Mouse (Mus musculus) T-helper 2 cell (primary cell): Measurements from ENCODE around the gene Fancd2os.

Source experiments
- in situ Hi-C: fragments of 300-600 bp; cut with MboI, MseI; formaldehyde crosslinking; loops from one replicate; pipeline ENCODE4 v1.15.1; 2025; ENCODE audit warnings: high pct_unique_total_duplicates

The Fancd2os gene

DNA sequence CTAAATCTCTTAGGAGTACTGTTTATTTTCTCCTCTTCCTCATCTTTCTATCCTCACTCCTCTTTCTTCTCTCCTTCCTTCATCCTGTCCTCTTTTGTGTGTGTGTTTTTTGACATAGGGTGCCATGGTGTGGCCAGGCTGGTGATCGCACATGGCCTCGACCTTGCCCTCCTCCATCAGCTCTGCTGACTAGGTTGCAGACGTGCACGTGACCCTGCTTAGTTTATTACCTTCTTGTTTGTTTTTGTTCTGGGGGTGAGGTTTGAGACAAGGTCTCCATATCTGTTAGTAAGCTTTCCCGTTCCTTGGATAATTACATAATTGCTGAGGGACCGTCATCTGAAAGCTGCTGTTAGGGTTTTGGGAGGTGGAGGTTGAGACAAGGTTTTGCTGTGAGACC, 8.4 kb upstream of the Fancd2os start:
- in situ Hi-C loops, result loop anchor here (25.0 kb wide), 1 partner anchor 1303 kb away; no protein-coding TSS in a partner anchor

DNA sequence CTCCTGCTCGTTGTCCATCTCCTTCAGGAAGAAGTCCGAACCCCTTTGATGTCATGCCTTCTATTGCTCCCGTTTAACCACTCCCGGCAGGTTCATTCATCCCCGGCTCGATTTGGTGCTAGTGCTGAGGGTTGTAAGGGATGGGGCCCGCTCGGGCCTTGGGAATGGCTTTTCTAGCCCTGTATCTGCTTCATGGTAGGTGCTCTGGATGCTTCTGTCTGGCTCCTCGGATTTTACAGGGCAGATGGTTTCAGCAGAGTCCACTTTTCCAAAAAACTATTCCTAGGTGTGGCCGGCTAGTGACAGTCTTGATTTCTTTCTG, 4.7 kb upstream of the Fancd2os start:
- in situ Hi-C loops, result loop anchor here (25.0 kb wide), 1 partner anchor 1307 kb away; no protein-coding TSS in a partner anchor

DNA sequence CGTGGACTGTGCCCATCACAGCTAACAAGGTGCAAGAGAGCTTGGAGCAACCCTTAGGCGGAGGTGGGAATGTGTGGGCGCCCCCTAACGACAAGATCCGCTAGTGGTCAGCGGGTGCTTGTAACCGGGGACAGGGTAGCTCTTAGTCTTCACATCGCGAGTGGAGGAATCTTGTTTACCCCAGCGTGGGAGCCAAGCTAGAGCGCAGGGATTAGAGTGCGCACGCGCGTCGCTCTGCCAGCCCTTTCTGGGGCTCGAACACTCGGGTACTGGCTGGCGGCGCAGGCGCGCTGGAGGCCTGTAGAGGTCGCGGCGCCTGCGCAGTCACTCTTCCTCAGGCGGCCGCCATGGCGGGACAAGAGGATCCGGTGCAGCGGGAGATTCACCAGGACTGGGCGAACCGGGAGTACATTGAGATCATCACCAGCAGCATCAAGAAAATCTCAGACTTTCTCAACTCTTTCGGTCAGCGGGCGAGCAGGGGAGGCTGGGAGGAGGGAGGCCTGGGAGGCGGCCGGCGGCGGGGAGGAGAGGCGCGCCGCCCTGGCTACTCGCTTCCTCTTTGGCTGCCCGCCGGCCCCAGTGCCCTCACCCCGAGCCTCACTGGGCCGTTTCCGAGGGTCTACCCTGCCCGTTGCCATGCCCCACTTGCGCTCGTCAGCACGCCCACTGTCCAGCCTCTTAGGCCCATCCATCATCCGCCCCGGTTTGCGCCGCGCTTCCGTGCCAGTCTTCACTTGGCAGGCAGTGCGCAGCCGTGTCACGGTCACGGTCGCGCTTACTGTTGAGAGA, 4.1 kb upstream of the Fancd2os start, which contains the start of gene Brk1:
TSS of gene Brk1 (plus strand) at position 341 of the 792 bp plus-strand sequence.
- in situ Hi-C loops, result loop anchor here (25.0 kb wide), 1 partner anchor 1308 kb away; no protein-coding TSS in a partner anchor

DNA sequence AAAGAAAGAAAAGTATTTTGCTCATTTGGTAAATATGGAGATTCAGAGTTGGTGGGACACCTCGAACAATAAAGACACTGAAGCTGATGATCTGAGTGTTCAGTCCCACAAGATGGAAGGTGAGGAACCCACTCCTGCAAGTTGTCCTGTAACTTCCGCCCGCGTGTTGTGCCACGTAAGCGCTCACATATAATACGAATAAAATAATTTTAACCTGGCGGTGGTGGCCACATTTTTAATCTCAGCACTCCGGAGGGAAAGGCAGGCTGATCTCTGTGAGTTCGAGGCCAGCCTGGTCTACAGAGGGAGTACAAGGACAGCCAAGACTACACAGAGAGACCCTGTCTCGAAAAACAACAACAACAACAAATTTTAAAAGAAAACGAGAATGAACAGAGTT, 3.5 kb upstream of the Fancd2os start:
- in situ Hi-C loops, result loop anchor here (25.0 kb wide), 1 partner anchor 1308 kb away; no protein-coding TSS in a partner anchor

DNA sequence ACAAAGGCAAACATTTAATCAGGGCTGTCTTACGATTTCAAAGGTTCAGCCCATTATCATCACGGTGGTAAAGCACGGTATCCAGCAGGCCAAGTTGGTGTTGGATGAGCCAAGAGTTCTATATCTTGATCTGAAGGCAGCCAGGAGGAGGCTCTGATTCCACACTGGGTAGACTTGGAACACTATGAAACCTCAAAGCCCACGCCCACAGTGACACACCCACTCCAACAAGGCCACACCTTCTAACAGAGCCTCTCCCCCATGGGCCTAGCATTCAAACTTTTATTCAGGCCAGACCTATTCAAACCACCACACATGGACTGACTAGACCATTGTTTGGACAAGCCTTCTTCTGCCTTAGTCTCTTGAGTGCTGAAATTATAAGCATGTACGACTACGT, 2.3 kb upstream of the Fancd2os start:
- in situ Hi-C loops, result loop anchor here (25.0 kb wide), 1 partner anchor 1309 kb away; no protein-coding TSS in a partner anchor

DNA sequence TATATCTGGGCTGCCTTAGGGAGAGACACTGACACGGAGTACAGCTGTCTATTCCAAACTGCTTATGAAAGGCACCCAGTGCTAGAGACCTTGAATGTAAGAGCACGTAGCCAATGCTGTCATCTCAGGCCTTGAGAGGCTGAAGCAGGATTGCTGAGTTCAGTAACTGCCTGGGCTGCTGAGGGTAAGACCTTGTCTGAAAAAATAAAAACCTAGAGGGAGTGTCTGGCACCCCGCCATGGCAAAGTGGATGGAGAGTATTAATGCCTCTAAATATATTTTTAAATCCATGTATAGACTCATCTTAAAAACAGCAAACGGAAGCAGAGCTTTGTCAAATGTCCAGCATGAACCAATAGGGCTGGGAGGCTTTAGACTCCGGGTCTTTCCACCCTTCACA, 682 bp downstream of the Fancd2os start:
- in situ Hi-C loops, result loop anchor here (25.0 kb wide), 1 partner anchor 1312 kb away; no protein-coding TSS in a partner anchor

DNA sequence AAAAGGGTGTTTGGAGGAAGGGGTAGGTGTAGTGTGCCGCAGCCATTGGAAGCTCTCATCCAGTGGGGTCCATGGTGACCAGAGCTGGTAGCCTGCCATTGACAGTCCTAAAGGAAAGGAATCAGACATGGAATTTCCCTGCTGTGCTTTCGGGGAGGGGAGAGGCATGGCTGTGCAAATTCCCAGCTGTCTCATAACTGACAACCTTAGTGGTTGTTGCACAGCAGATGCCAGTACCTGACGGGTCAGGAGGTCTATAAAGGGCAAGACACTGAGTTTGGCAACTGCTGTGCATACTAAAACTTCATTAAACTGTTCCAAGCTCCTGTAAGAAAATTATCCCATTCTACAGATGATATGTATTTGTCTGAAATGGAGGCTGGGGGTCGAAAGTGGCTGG, 2.6 kb downstream of the Fancd2os start:
- in situ Hi-C loops, result no loop called here

DNA sequence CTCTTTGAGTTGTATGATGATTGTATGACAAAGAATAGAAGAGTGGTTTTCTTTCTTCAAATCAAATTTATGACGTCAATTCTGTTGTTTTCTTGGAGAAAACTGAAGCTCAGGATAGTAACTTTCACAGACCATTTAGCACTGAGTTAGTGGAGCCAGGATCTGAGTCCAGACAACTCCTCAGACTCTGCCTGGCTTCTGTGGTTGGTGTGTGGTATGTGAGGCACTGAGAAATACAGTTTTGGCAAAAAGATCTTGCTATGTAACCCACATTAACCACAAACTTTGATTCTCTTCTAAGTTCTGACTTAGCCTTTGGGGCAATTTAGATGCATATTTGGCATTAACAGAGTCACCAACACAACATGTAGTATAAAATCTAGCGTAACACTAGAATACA, 7.9 kb downstream of the Fancd2os start:
- in situ Hi-C loops, result no loop called here

DNA sequence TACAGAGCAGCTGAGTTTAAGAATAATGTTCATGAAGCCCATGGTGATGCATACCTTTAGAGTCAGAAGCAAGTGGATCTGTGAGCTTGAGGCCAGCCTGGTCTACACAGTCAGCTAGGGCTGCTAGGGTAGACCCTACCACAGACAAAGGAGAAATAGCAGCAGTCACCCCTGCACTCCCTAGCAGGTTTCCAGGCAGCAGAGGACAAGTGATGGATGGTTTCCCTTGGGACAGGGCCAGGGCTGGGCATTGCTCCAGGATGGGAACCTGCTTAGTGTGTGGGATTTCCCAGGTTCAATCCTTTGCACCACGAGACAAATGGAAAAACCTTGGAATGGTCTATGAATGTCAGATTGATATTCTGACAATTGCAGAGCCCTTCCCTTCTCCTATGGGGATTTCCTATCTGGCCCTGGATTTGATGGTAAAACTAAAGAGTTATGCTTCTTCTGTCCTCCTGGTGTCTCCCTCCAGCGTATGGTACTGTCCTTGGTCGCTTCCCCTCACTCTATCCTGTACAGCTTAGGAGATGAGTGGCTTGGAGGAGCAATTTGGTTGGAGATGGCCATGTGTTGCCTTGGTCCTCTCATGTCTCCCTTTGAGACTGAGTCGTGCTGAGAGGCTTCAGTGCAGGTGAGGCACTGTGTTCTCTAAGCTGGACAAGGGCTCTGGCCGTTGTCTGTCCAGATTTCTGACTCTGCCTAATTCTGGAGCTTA, 13.9 kb downstream of the Fancd2os start:
- in situ Hi-C loops, result no loop called here

DNA sequence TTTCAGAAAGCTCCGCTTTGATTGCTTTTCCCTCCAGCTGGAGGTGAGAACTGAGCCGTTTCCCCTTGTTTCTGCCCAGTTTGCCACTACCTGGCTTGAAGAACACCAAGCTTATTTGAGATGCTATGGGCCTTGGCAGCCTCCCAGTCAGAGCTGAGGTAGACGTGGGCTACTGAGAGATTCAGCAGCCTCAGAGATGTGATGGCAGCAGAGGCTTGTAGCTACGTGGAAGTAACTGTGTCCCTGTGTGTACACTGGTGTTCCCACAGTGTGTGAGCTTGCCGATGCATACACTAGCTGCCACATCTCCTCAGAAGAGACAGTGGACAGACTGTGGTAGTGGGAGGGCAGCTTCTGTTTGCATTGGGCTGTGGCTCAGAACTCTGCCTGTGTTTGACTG, 15.4 kb downstream of the Fancd2os start:
- in situ Hi-C loops, result no loop called here

DNA sequence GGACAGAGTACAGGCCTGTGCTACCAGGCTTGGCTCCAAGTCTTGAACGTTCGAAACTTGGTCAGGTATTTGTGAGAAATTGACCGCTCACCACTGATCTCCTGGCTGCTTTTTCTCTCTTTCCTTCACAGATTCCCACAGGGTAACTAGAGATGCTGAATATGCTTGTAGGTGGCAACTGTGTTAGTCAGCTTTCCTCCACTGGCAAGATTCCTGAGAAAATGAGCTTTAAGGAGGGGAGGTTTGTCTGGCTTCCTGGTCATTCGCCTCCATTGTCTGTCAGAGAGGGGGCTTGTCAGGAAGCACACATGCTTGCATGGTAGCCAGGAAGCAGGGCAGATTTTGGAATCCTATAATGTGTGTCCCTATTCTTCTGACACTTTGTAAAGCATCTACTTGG, 17.5 kb downstream of the Fancd2os start:
- in situ Hi-C loops, result no loop called here

DNA sequence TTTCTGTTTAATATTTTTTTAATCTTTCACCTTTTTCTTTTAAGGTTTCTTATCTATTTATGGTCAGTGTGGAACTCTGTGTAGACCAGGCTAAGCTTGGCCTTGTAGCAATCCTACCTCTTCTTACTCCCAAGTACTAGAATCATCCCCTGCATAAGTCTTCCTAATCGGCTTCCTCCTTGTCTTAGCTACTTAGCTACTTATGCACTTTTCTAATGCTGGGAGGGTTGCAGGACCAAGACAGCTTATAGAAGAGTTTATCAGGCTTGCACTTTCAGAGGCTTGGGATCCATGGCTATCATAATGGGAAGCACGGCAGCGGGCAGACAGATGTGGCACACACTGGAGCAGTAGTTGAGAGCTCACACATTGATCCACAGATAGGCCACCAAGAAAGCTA, 21.2 kb downstream of the Fancd2os start:
- in situ Hi-C loops, result no loop called here

DNA sequence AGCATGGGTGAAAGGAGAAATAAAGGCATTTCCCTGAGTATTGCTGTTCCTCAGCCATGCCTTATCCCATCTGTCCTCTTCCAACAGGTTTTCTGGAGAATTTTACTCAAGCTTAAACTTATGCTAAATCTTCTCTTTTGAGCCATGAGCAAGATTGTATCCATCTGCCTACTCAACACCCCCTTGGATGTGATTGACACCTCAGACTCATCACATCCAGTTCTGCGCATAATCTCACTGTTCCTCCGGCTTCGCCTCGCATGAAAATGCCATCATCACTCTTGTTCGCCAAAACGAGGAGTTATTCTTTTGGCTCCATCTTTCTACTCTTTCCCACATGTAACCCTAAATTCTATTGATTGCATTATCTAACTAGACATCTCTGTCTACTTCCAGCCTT, 24.5 kb downstream of the Fancd2os start:
- in situ Hi-C loops, result no loop called here

DNA sequence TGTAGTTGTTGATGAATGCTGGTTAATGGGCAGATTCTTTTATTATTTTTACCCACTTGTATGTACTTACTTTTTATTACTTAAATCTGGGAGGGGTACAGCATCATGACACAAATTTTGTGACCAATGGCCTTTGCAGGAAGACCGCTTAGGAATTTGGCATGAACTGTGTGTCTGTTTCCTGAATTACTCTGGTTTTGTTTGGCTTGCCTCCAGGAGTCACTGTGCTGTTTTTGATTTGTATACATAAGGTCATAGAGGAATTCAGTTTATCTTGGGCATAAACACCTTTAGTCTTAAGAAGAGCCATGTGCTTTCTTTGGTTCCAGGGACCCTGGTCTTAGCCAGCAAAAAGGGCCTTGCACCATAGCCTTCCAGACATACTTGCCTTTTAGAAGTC, 36.0 kb downstream of the Fancd2os start:
- in situ Hi-C loops, result loop anchor here (25.0 kb wide), 1 partner anchor 427 kb away; no protein-coding TSS in a partner anchor

DNA sequence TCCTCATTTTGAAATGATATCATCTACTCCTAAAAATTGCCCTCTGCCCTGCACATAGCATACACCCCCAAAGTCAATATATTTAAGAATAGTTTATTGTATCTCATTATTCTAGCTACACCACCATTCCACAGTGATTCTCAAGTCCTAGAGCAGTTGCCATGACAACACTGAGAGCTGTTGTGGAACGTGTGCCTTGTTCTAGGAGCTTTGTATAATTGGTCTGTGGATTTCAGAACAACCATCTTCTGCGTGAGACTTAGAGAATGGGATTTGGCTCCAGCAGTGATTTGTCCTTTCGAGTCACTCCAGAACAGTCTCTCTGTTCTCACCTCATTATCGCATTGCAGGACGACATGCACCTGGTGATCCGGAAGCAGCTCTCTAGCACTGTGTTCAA, 40.8 kb downstream of the Fancd2os start:
- in situ Hi-C loops, result loop anchor here (25.0 kb wide), 1 partner anchor 422 kb away; no protein-coding TSS in a partner anchor
